Mouse (Mus musculus) cerebellum, adult 2 months (tissue): ENCODE data around the gene Fam229a.

Experiments
- CTCF ChIP-seq: fragments of 200-500 bp; IDR thresholded peaks from 2 replicates; pipeline ENCODE4 v1.5.1; 2011; ENCODE audit warnings: low read depth, mild to moderate bottlenecking, control low read depth, low read length, moderate library complexity, borderline replicate concordance; ENCODE audit not compliant: insufficient read depth
- POLR2A ChIP-seq: fragments of 200-500 bp; IDR thresholded peaks from 2 replicates; pipeline ENCODE4 v1.6.1; 2011; ENCODE audit warnings: low read length, control low read depth, borderline replicate concordance; ENCODE audit not compliant: insufficient read depth

- no peak for TF ChIP-seq POLR2A
- TF ChIP-seq CTCF, result no peak
These were observed 8.0 kb downstream of the Fam229a start for GRCm38 (mm10) chr4:129498941-129499340.
